Mouse (Mus musculus) hindbrain, embryonic 10.5 days (tissue): ENCODE measurements around the gene Sprr2b. TPM values are rescaled to one million over a fixed set of nuclear protein-coding genes. Genes with fewer than 3 reads are reported as not detected.
"Not testable (repeated sequence)": the region's sequence is repeated elsewhere in the genome, so short reads cannot be mapped to it uniquely, and the experiment has no call there.

Source experiments
- DNase-seq: peaks from one replicate; pipeline ENCODE4 v3.0.0-alpha.2; 2017; ENCODE audit warnings: low spot score
- H3K27ac ChIP-seq: fragments of 300-500 bp; sonication (generic); 2 replicates; pipeline ENCODE4 v1.5.1; 2016; ENCODE audit warnings: mild to moderate bottlenecking, moderate library complexity
- H3K27me3 ChIP-seq: fragments of 300-500 bp; sonication (generic); 2 replicates; pipeline ENCODE4 v1.6.1; 2016; ENCODE audit warnings: mild to moderate bottlenecking; ENCODE audit not compliant: poor library complexity, insufficient read depth, severe bottlenecking
- H3K36me3 ChIP-seq: fragments of 300-500 bp; sonication (generic); 2 replicates; pipeline ENCODE4 v1.6.1; 2016; ENCODE audit warnings: mild to moderate bottlenecking, moderate library complexity
- H3K4me1 ChIP-seq: fragments of 300-500 bp; sonication (generic); replicated peaks from 2 replicates; pipeline ENCODE4 v1.6.1; 2016; ENCODE audit warnings: mild to moderate bottlenecking
- H3K4me3 ChIP-seq: fragments of 300-500 bp; sonication (generic); 2 replicates; pipeline ENCODE4 v1.5.1; 2016; ENCODE audit warnings: mild to moderate bottlenecking, moderate library complexity
- H3K9me3 ChIP-seq: fragments of 300-500 bp; sonication (generic); 2 replicates; pipeline ENCODE4 v1.6.1; 2016; ENCODE audit warnings: mild to moderate bottlenecking, moderate library complexity
- WGBS: fragments of 180-500 bp; shearing (Covaris S2); methylation state at CpG from one replicate; pipeline ENCODE4 v1.1.7; 2016; 5-methylcytosine and 5-hydroxymethylcytosine counted together
- polyA plus RNA-seq: library from polyadenylated mRNA; unstranded; fragments of >200 nt; fragmentation: Nextera tagmentation; extraction: Ambion mirVana; gene quantifications from 2 replicates; pipeline ENCODE4 v1.2.1, GENCODE M21; 2016

Gene Sprr2b
- polyA plus RNA-seq = not detected in 2 replicates

GRCm38 (mm10) chr3:92316320-92316719, at the start of gene Sprr2b:
Gene Sprr2b (plus strand): TSS chr3:92316620.
- 87% methylated on average over 2 of the region's 2 CpGs for WGBS

GRCm38 (mm10) chr3:92271414-92271985, 44.9 kb upstream of the Sprr2b start:
- H3K27ac ChIP-seq, H3K4me3 ChIP-seq, DNase-seq, H3K4me1 ChIP-seq, H3K9me3 ChIP-seq, H3K27me3 ChIP-seq, H3K36me3 ChIP-seq: not testable (repeated sequence)
- WGBS = no CpG with 5 or more reads among the region's 4 CpGs

More at GRCm38 (mm10) chr3:92316320-92316719, at the start of gene Sprr2b:
- no peaks in the 10 kb centered on the region for H3K27me3 ChIP-seq
- H3K9me3 ChIP-seq = no peaks in the 10 kb centered on the region
- H3K4me1 ChIP-seq = no peaks in the 10 kb centered on the region
- no peak within 1 kb of the TSS for H3K27ac ChIP-seq
- no peak for DNase-seq
- H3K4me3 ChIP-seq = no peak within 1 kb of the TSS
- no peaks in the 10 kb centered on the region for H3K36me3 ChIP-seq

GRCm38 (mm10) chr3:92273504-92273903, 42.9 kb upstream of the Sprr2b start:
- H3K4me1 ChIP-seq, DNase-seq, H3K27me3 ChIP-seq, H3K27ac ChIP-seq, H3K4me3 ChIP-seq, H3K9me3 ChIP-seq, H3K36me3 ChIP-seq: not testable (repeated sequence)

GRCm38 (mm10) chr3:92274018-92274417, 42.4 kb upstream of the Sprr2b start:
- H3K27me3 ChIP-seq, H3K4me3 ChIP-seq, H3K36me3 ChIP-seq, H3K4me1 ChIP-seq, H3K27ac ChIP-seq, H3K9me3 ChIP-seq, DNase-seq: not testable (repeated sequence)
- no CpG with 5 or more reads among the region's 1 CpGs for WGBS

- H3K36me3 ChIP-seq, H3K27ac ChIP-seq, H3K27me3 ChIP-seq, H3K4me3 ChIP-seq, H3K9me3 ChIP-seq, H3K4me1 ChIP-seq, DNase-seq: not testable (repeated sequence)
These were observed 36.8 kb upstream of the Sprr2b start for GRCm38 (mm10) chr3:92279663-92280062.

- H3K4me3 ChIP-seq, H3K27ac ChIP-seq, H3K4me1 ChIP-seq, H3K36me3 ChIP-seq, H3K9me3 ChIP-seq, DNase-seq, H3K27me3 ChIP-seq: not testable (repeated sequence)
- WGBS = 87% methylated on average over 5 of the region's 12 CpGs
These were observed 35.3 kb upstream of the Sprr2b start for GRCm38 (mm10) chr3:92280963-92281606.

- not testable (repeated sequence) for DNase-seq, H3K27me3 ChIP-seq, H3K36me3 ChIP-seq, H3K4me3 ChIP-seq, H3K27ac ChIP-seq, H3K9me3 ChIP-seq, H3K4me1 ChIP-seq
- WGBS = 84% methylated on average over 1 of the region's 1 CpGs
These were observed 31.3 kb upstream of the Sprr2b start, which contains the start of gene Sprr2a3 for GRCm38 (mm10) chr3:92285101-92285500. Gene Sprr2a3 (plus strand): TSS chr3:92285417.

GRCm38 (mm10) chr3:92288489-92288888, 27.9 kb upstream of the Sprr2b start:
- not testable (repeated sequence) for DNase-seq, H3K27ac ChIP-seq, H3K27me3 ChIP-seq, H3K4me1 ChIP-seq, H3K9me3 ChIP-seq, H3K4me3 ChIP-seq, H3K36me3 ChIP-seq
- WGBS = 77% methylated on average over 6 of the region's 6 CpGs

- Histone ChIP-seq H3K27ac (no peak overlapping the region), H3K36me3 (no peaks in the 10 kb centered on the region), H3K4me3 (no peak overlapping the region), H3K4me1 (no peaks in the 10 kb centered on the region), H3K27me3 (no peaks in the 10 kb centered on the region), H3K9me3 (no peaks in the 10 kb centered on the region)
- 96% methylated on average over 1 of the region's 1 CpGs for WGBS
- no peak for DNase-seq
These were observed 9.0 kb upstream of the Sprr2b start for GRCm38 (mm10) chr3:92307406-92307805.

- H3K9me3 ChIP-seq = no peaks in the 10 kb centered on the region
- WGBS = 68% methylated on average over 2 of the region's 2 CpGs
- no peak overlapping the region for H3K27ac ChIP-seq
- no peaks in the 10 kb centered on the region for H3K36me3 ChIP-seq
- H3K4me3 ChIP-seq = no peak overlapping the region
- no peaks in the 10 kb centered on the region for H3K4me1 ChIP-seq
- DNase-seq = no peak
- H3K27me3 ChIP-seq = no peaks in the 10 kb centered on the region
These were observed 964 bp downstream of the Sprr2b start for GRCm38 (mm10) chr3:92317384-92317783.

GRCm38 (mm10) chr3:92336278-92336677, 19.9 kb downstream of the Sprr2b start:
- H3K4me1 ChIP-seq = no peaks in the 10 kb centered on the region

GRCm38 (mm10) chr3:92338840-92339239, 22.4 kb downstream of the Sprr2b start, which contains the start of gene Sprr2d:
Gene Sprr2d (plus strand): TSS chr3:92339140.
- Histone ChIP-seq H3K27ac (no peak within 1 kb of the TSS), H3K9me3 (no peaks in the 10 kb centered on the region), H3K4me3 (no peak within 1 kb of the TSS), H3K36me3 (no peaks in the 10 kb centered on the region), H3K4me1 (no peaks in the 10 kb centered on the region), H3K27me3 (no peaks in the 10 kb centered on the region)
- no peak for DNase-seq
- 91% methylated on average over 5 of the region's 5 CpGs for WGBS

More at GRCm38 (mm10) chr3:92336278-92336677, 19.9 kb downstream of the Sprr2b start:
- WGBS = 91% methylated on average over 1 of the region's 1 CpGs
- Histone ChIP-seq H3K27me3 (no peaks in the 10 kb centered on the region), H3K36me3 (no peaks in the 10 kb centered on the region), H3K4me3 (no peak overlapping the region), H3K27ac (no peak overlapping the region), H3K9me3 (no peaks in the 10 kb centered on the region)
- DNase-seq = no peak

- Histone ChIP-seq H3K4me1 (no peaks in the 10 kb centered on the region), H3K27me3 (no peaks in the 10 kb centered on the region), H3K36me3 (no peaks in the 10 kb centered on the region), H3K27ac (no peak within 1 kb of the TSS), H3K9me3 (no peaks in the 10 kb centered on the region), H3K4me3 (no peak within 1 kb of the TSS)
- WGBS = 82% methylated on average over 2 of the region's 2 CpGs
- DNase-seq = no peak
These were observed 35.4 kb downstream of the Sprr2b start, which contains the start of gene Sprr2e for GRCm38 (mm10) chr3:92351843-92352242. Gene Sprr2e (plus strand): TSS chr3:92352143.
